Mouse (Mus musculus) neural tube, embryonic 15.5 days (tissue): ENCODE data around the gene Crebl2. TPM values are rescaled to one million over a fixed set of nuclear protein-coding genes. Genes with fewer than 3 reads are reported as not detected.

Source experiments
- ATAC-seq: fragments of 200-750 bp; cut with Nextera tagmentation; 2 replicates; pipeline ENCODE4 v1.8.0; 2017; ENCODE audit warnings: mild to moderate bottlenecking, moderate TSS enrichment, moderate library complexity; ENCODE audit not compliant: low FRiP score
- H3K27ac ChIP-seq: fragments of 300-500 bp; sonication (generic); replicated peaks from 2 replicates; pipeline ENCODE4 v1.5.1; 2015; ENCODE audit warnings: mild to moderate bottlenecking, inconsistent platforms
- H3K27me3 ChIP-seq: fragments of 300-500 bp; sonication (generic); replicated peaks from 2 replicates; pipeline ENCODE4 v1.6.1; 2015; ENCODE audit warnings: inconsistent platforms
- H3K36me3 ChIP-seq: fragments of 300-500 bp; sonication (generic); 2 replicates; pipeline ENCODE4 v1.6.1; 2015; ENCODE audit warnings: inconsistent platforms
- H3K4me1 ChIP-seq: fragments of 300-500 bp; sonication (generic); 2 replicates; pipeline ENCODE4 v1.6.1; 2015; ENCODE audit warnings: inconsistent platforms
- H3K4me2 ChIP-seq: fragments of 300-500 bp; sonication (generic); 2 replicates; pipeline ENCODE4 v1.6.1; 2015; ENCODE audit warnings: inconsistent platforms, mild to moderate bottlenecking, moderate library complexity
- H3K4me3 ChIP-seq: fragments of 300-500 bp; sonication (generic); replicated peaks from 2 replicates; pipeline ENCODE4 v1.5.1; 2015; ENCODE audit warnings: mild to moderate bottlenecking, inconsistent platforms
- H3K9ac ChIP-seq: fragments of 300-500 bp; sonication (generic); replicated peaks from 2 replicates; pipeline ENCODE4 v1.6.1; 2015; ENCODE audit warnings: mild to moderate bottlenecking, inconsistent platforms
- H3K9me3 ChIP-seq: fragments of 300-500 bp; sonication (generic); replicated peaks from 2 replicates; pipeline ENCODE4 v1.6.1; 2016; ENCODE audit warnings: inconsistent platforms
- WGBS: fragments of 180-500 bp; shearing (Covaris S2); methylation state at CpG from one replicate; pipeline ENCODE4 v1.1.7; 2015; ENCODE audit warnings: mixed read lengths; 5-methylcytosine and 5-hydroxymethylcytosine counted together
- polyA plus RNA-seq: library from polyadenylated mRNA; unstranded; fragments of >200 nt; fragmentation: Nextera tagmentation; extraction: Ambion mirVana; gene quantifications from 2 replicates; pipeline ENCODE4 v1.2.1, GENCODE M21; 2015

Gene Crebl2
- polyA plus RNA-seq, 1 experiment from 2014 or later: 4.6 TPM

GRCm38 (mm10) chr6:134859021-134859420 is 29.1 kb downstream of the Crebl2 start:
- Histone ChIP-seq H3K4me3 (no peak overlapping the region), H3K9me3 (no peaks in the 10 kb centered on the region), H3K27ac (no peak overlapping the region), H3K27me3 (no peaks in the 10 kb centered on the region), H3K4me1 (peaks cover 13% of the 10 kb centered on the region), H3K9ac (no peak overlapping the region), H3K4me2 (no peak overlapping the region), H3K36me3 (peaks cover 17% of the 10 kb centered on the region)
- WGBS: 89% methylated on average over 6 of the region's 6 CpGs
- ATAC-seq: no peak

GRCm38 (mm10) chr6:134860275-134860674 is 30.3 kb downstream of the Crebl2 start:
- H3K27ac ChIP-seq: no peak overlapping the region
- peaks cover 17% of the 10 kb centered on the region for H3K36me3 ChIP-seq
- no peaks in the 10 kb centered on the region for H3K9me3 ChIP-seq
- H3K27me3 ChIP-seq: no peaks in the 10 kb centered on the region
- H3K9ac ChIP-seq: no peak overlapping the region
- H3K4me1 ChIP-seq: peaks cover 13% of the 10 kb centered on the region
- H3K4me3 ChIP-seq: no peak overlapping the region
- 84% methylated on average over 4 of the region's 4 CpGs for WGBS
- no peak for ATAC-seq
- no peak overlapping the region for H3K4me2 ChIP-seq

- Histone ChIP-seq H3K4me1 (peaks cover 13% of the 10 kb centered on the region), H3K9me3 (no peaks in the 10 kb centered on the region), H3K36me3 (peaks cover 19% of the 10 kb centered on the region), H3K27me3 (no peaks in the 10 kb centered on the region), H3K9ac (no peak overlapping the region), H3K4me3 (no peak overlapping the region), H3K27ac (no peak overlapping the region), H3K4me2 (no peak overlapping the region)
- ATAC-seq: no peak
- 88% methylated on average over 12 of the region's 12 CpGs for WGBS
These were observed 31.4 kb downstream of the Crebl2 start for GRCm38 (mm10) chr6:134861386-134861785.

- peaks cover 17% of the 10 kb centered on the region; the same call in 1 of the 2 replicates for H3K36me3 ChIP-seq
- peak overlapping the region; percentile 32 for H3K4me3 ChIP-seq
- peak overlapping the region; percentile 78 for H3K27ac ChIP-seq
- no peaks in the 10 kb centered on the region for H3K27me3 ChIP-seq
- peak; percentile 70 for ATAC-seq
- WGBS: 6% methylated on average over 13 of the region's 13 CpGs
- H3K4me2 ChIP-seq: peak overlapping the region; percentile 57
- peak overlapping the region; percentile 36; the same call in 1 of the 2 replicates for H3K9ac ChIP-seq
- peaks cover 13% of the 10 kb centered on the region for H3K4me1 ChIP-seq
- H3K9me3 ChIP-seq: no peaks in the 10 kb centered on the region
These were observed 32.7 kb downstream of the Crebl2 start for GRCm38 (mm10) chr6:134862671-134863104.

- WGBS: under 1% methylated on average over 19 of the region's 19 CpGs
- peak overlapping the region; percentile 36; the same call in 1 of the 2 replicates for H3K9ac ChIP-seq
These were observed 33.2 kb downstream of the Crebl2 start for GRCm38 (mm10) chr6:134863146-134863545.

GRCm38 (mm10) chr6:134866113-134866512 is 36.2 kb downstream of the Crebl2 start:
- Histone ChIP-seq H3K4me2 (no peak overlapping the region), H3K27me3 (no peaks in the 10 kb centered on the region), H3K9ac (no peak overlapping the region), H3K4me3 (no peak overlapping the region), H3K27ac (no peak overlapping the region), H3K9me3 (no peaks in the 10 kb centered on the region), H3K36me3 (peaks cover 43% of the 10 kb centered on the region), H3K4me1 (peaks cover 13% of the 10 kb centered on the region)
- 95% methylated on average over 7 of the region's 7 CpGs for WGBS
- ATAC-seq: no peak

More at GRCm38 (mm10) chr6:134863146-134863545, 33.2 kb downstream of the Crebl2 start:
- H3K27me3 ChIP-seq: no peaks in the 10 kb centered on the region
- peaks cover 13% of the 10 kb centered on the region for H3K4me1 ChIP-seq
- H3K9me3 ChIP-seq: no peaks in the 10 kb centered on the region
- peak overlapping the region; percentile 32 for H3K4me3 ChIP-seq
- peak overlapping the region; percentile 57 for H3K4me2 ChIP-seq
- peak; percentile 89 for ATAC-seq
- H3K27ac ChIP-seq: peak overlapping the region; percentile 78
- peaks cover 22% of the 10 kb centered on the region for H3K36me3 ChIP-seq

GRCm38 (mm10) chr6:134867325-134867724 is 37.4 kb downstream of the Crebl2 start:
- Histone ChIP-seq H3K9ac (no peak overlapping the region), H3K27ac (no peak overlapping the region), H3K9me3 (no peaks in the 10 kb centered on the region), H3K4me1 (peaks cover 6% of the 10 kb centered on the region), H3K36me3 (peaks cover 44% of the 10 kb centered on the region), H3K27me3 (no peaks in the 10 kb centered on the region), H3K4me3 (no peak overlapping the region), H3K4me2 (no peak overlapping the region)
- WGBS: 93% methylated on average over 3 of the region's 3 CpGs
- no peak for ATAC-seq

GRCm38 (mm10) chr6:134870209-134870742 is 40.3 kb downstream of the Crebl2 start:
- 92% methylated on average over 12 of the region's 12 CpGs for WGBS
- Histone ChIP-seq H3K27ac (no peak overlapping the region), H3K9ac (no peak overlapping the region), H3K4me2 (no peak overlapping the region), H3K9me3 (no peaks in the 10 kb centered on the region), H3K4me1 (no peaks in the 10 kb centered on the region), H3K27me3 (no peaks in the 10 kb centered on the region), H3K4me3 (no peak overlapping the region), H3K36me3 (peaks cover 52% of the 10 kb centered on the region)
- ATAC-seq: no peak

GRCm38 (mm10) chr6:134870887-134871286 is 40.9 kb downstream of the Crebl2 start:
- Histone ChIP-seq H3K9me3 (no peaks in the 10 kb centered on the region), H3K27me3 (no peaks in the 10 kb centered on the region), H3K9ac (no peak overlapping the region), H3K36me3 (peaks cover 50% of the 10 kb centered on the region), H3K4me2 (no peak overlapping the region), H3K27ac (no peak overlapping the region), H3K4me1 (no peaks in the 10 kb centered on the region), H3K4me3 (no peak overlapping the region)
- WGBS: 95% methylated on average over 4 of the region's 4 CpGs
- ATAC-seq: no peak

GRCm38 (mm10) chr6:134872236-134872635 is 42.3 kb downstream of the Crebl2 start:
- WGBS: 80% methylated on average over 2 of the region's 2 CpGs
- Histone ChIP-seq H3K27ac (no peak overlapping the region), H3K4me1 (no peaks in the 10 kb centered on the region), H3K4me2 (no peak overlapping the region), H3K4me3 (no peak overlapping the region), H3K9me3 (no peaks in the 10 kb centered on the region), H3K36me3 (peaks cover 43% of the 10 kb centered on the region), H3K9ac (no peak overlapping the region), H3K27me3 (no peaks in the 10 kb centered on the region)
- ATAC-seq: no peak

- Histone ChIP-seq H3K36me3 (peaks cover 36% of the 10 kb centered on the region), H3K4me2 (no peak overlapping the region), H3K4me1 (no peaks in the 10 kb centered on the region), H3K9ac (no peak overlapping the region), H3K9me3 (no peaks in the 10 kb centered on the region), H3K4me3 (no peak overlapping the region), H3K27me3 (no peaks in the 10 kb centered on the region), H3K27ac (no peak overlapping the region)
- ATAC-seq: no peak
- 92% methylated on average over 2 of the region's 2 CpGs for WGBS
These were observed 43.1 kb downstream of the Crebl2 start for GRCm38 (mm10) chr6:134873018-134873417.

- Histone ChIP-seq H3K27me3 (no peaks in the 10 kb centered on the region), H3K9ac (no peak overlapping the region), H3K4me3 (no peak overlapping the region), H3K4me1 (peaks cover 17% of the 10 kb centered on the region), H3K27ac (no peak overlapping the region), H3K9me3 (no peaks in the 10 kb centered on the region), H3K4me2 (no peak overlapping the region), H3K36me3 (peaks cover 8% of the 10 kb centered on the region)
- 76% methylated on average over 6 of the region's 6 CpGs for WGBS
- no peak for ATAC-seq
These were observed 46.8 kb downstream of the Crebl2 start for GRCm38 (mm10) chr6:134876795-134877194.
